Mouse (Mus musculus): Measurements from ENCODE around the gene Fam71e1. TPM values are rescaled to one million over a fixed set of nuclear protein-coding genes. Genes with fewer than 3 reads are reported as not detected.

Gene Fam71e1
- polyA plus RNA-seq, 1 experiment from 2014 or later = 4.4 TPM

GRCm38 (mm10) chr7:44466006-44466887 lies 30.1 kb upstream of the Fam71e1 start:
- Histone ChIP-seq H3K36me3 (ENCODE audit: control insufficient read depth, insufficient read depth) (no peaks in the 10 kb centered on the region; the same call in 1 of the 2 replicates), H3K4me1 (replicated peaks; ENCODE audit: control insufficient read depth, insufficient read depth, low read length) (peaks cover 9% of the 10 kb centered on the region; the same call in 1 of the 2 replicates), H3K4me3 (ENCODE audit: low read depth, low read length) (no peak overlapping the region), H3K27me3 (replicated peaks; ENCODE audit: control insufficient read depth, insufficient read depth, low read length) (peaks cover 35% of the 10 kb centered on the region), H3K27ac (ENCODE audit: low read depth, low read length) (no peak overlapping the region), H3K4me2 (replicated peaks; ENCODE audit: low read depth) (no peak overlapping the region), H3K9ac (ENCODE audit: low read depth, low read length) (no peak overlapping the region), H3K9me3 (ENCODE audit: control insufficient read depth) (no peaks in the 10 kb centered on the region)
- no peak for TF ChIP-seq CTCF (IDR thresholded peaks at IDR 0.05; ENCODE audit: low read depth)
- 83% methylated on average over 10 of the region's 10 CpGs for WGBS
- no peak for ATAC-seq

DNA sequence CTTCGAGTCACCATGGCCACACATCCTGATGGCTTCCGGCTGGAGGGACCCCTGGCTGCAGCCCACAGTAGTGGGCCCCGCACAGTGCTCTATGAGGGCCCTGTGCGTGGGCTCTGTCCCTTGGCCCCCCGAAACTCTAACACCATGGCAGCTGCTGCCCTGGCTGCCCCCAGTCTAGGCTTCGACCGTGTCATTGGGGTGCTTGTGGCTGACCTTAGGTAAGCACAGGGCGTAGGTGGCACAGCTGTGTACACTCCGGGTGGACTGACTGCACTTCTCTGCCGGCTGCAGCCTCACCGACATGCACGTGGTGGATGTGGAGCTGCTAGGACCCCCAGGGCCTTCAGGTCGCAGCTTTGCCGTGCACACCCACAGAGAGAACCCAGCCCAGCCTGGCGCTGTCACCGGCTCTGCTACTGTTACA lies 29.5 kb upstream of the Fam71e1 start:
- 84% methylated on average over 16 of the region's 16 CpGs for WGBS
- no peak overlapping the region for H3K27ac ChIP-seq (ENCODE audit: low read depth, low read length)
- H3K27me3 ChIP-seq (replicated peaks; ENCODE audit: control insufficient read depth, insufficient read depth, low read length) = peaks cover 28% of the 10 kb centered on the region
- H3K9me3 ChIP-seq (ENCODE audit: control insufficient read depth) = no peaks in the 10 kb centered on the region
- no peak for TF ChIP-seq CTCF (IDR thresholded peaks at IDR 0.05; ENCODE audit: low read depth)
- ATAC-seq = no peak
- no peak overlapping the region for H3K4me2 ChIP-seq (replicated peaks; ENCODE audit: low read depth)
- no peak overlapping the region for H3K4me3 ChIP-seq (ENCODE audit: low read depth, low read length)
- peaks cover 9% of the 10 kb centered on the region; the same call in 1 of the 2 replicates for H3K4me1 ChIP-seq (replicated peaks; ENCODE audit: control insufficient read depth, insufficient read depth, low read length)
- H3K36me3 ChIP-seq (ENCODE audit: control insufficient read depth, insufficient read depth) = no peaks in the 10 kb centered on the region; the same call in 1 of the 2 replicates
- H3K9ac ChIP-seq (ENCODE audit: low read depth, low read length) = no peak overlapping the region

GRCm38 (mm10) chr7:44467811-44468411 lies 28.5 kb upstream of the Fam71e1 start, which contains the start of gene Josd2:
Gene Josd2 (plus strand): TSS chr7:44467980.
- no peaks in the 10 kb centered on the region; the same call in 1 of the 2 replicates for H3K36me3 ChIP-seq (ENCODE audit: control insufficient read depth, insufficient read depth)
- TF ChIP-seq CTCF (IDR thresholded peaks at IDR 0.05; ENCODE audit: low read depth) = 0 out of 2 replicates have a peak, but pooled peaks have one; percentile 1
- ATAC-seq = peak; percentile 98
- H3K27ac ChIP-seq (ENCODE audit: low read depth, low read length) = no peak within 1 kb of the TSS
- peak within 1 kb of the TSS; percentile 63 for H3K4me3 ChIP-seq (ENCODE audit: low read depth, low read length)
- H3K4me1 ChIP-seq (replicated peaks; ENCODE audit: control insufficient read depth, insufficient read depth, low read length) = peaks cover 9% of the 10 kb centered on the region; the same call in 1 of the 2 replicates
- peak within 1 kb of the TSS; percentile 75 for H3K4me2 ChIP-seq (replicated peaks; ENCODE audit: low read depth)
- H3K27me3 ChIP-seq (replicated peaks; ENCODE audit: control insufficient read depth, insufficient read depth, low read length) = peaks cover 18% of the 10 kb centered on the region
- H3K9me3 ChIP-seq (ENCODE audit: control insufficient read depth) = no peaks in the 10 kb centered on the region
- under 1% methylated on average over 42 of the region's 42 CpGs for WGBS
- H3K9ac ChIP-seq (ENCODE audit: low read depth, low read length) = peak within 1 kb of the TSS; percentile 60

DNA sequence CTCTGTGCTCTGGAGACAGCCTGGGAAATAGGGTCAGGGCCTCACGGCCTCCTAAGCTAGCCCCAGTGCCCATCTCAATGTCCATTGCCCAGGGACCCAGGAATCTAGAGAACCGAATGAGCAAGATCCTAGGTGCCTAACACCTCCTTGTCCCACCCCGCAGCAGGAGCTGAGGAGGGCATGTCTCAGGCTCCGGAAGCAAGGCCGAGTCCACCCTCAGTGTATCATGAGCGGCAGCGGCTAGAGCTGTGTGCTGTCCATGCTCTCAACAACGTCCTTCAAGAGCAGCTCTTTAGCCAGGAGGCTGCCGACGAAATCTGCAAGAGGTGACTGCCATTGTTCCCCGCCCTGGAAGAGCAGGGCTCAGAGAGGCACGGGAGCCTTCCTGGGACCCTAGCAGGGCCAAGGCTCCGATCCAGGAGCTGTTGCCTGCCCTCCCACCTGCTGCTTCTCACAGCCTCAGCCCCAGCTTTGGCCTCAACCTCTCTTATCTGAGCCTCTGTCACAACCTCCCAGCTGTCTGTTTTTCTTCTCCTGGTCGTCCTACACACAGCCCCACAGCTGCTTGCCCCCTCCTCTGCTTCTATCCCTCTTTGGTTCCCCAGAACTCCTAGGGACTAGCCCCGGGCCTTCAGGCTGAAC lies 27.6 kb upstream of the Fam71e1 start:
- Histone ChIP-seq H3K4me1 (replicated peaks; ENCODE audit: control insufficient read depth, insufficient read depth, low read length) (peaks cover 12% of the 10 kb centered on the region; the same call in 1 of the 2 replicates), H3K4me2 (replicated peaks; ENCODE audit: low read depth) (peak overlapping the region; percentile 75), H3K27ac (ENCODE audit: low read depth, low read length) (no peak overlapping the region), H3K36me3 (ENCODE audit: control insufficient read depth, insufficient read depth) (no peaks in the 10 kb centered on the region; the same call in 1 of the 2 replicates), H3K9ac (ENCODE audit: low read depth, low read length) (peak overlapping the region; percentile 60), H3K9me3 (ENCODE audit: control insufficient read depth) (no peaks in the 10 kb centered on the region), H3K4me3 (ENCODE audit: low read depth, low read length) (peak overlapping the region; percentile 63), H3K27me3 (replicated peaks; ENCODE audit: control insufficient read depth, insufficient read depth, low read length) (peaks cover 10% of the 10 kb centered on the region)
- no peak for TF ChIP-seq CTCF (IDR thresholded peaks at IDR 0.05; ENCODE audit: low read depth)
- ATAC-seq = no peak
- 61% methylated on average over 15 of the region's 15 CpGs for WGBS

- ATAC-seq = no peak
- no peak overlapping the region for H3K9ac ChIP-seq (ENCODE audit: low read depth, low read length)
- 92% methylated on average over 16 of the region's 16 CpGs for WGBS
- no peaks in the 10 kb centered on the region; the same call in 1 of the 2 replicates for H3K36me3 ChIP-seq (ENCODE audit: control insufficient read depth, insufficient read depth)
- peaks cover 12% of the 10 kb centered on the region; the same call in 1 of the 2 replicates for H3K4me1 ChIP-seq (replicated peaks; ENCODE audit: control insufficient read depth, insufficient read depth, low read length)
- H3K27me3 ChIP-seq (replicated peaks; ENCODE audit: control insufficient read depth, insufficient read depth, low read length) = no peaks in the 10 kb centered on the region
- H3K9me3 ChIP-seq (ENCODE audit: control insufficient read depth) = no peaks in the 10 kb centered on the region
- H3K4me2 ChIP-seq (replicated peaks; ENCODE audit: low read depth) = no peak overlapping the region
- no peak overlapping the region for H3K4me3 ChIP-seq (ENCODE audit: low read depth, low read length)
- TF ChIP-seq CTCF (IDR thresholded peaks at IDR 0.05; ENCODE audit: low read depth) = no peak
- H3K27ac ChIP-seq (ENCODE audit: low read depth, low read length) = no peak overlapping the region
Measured at GRCm38 (mm10) chr7:44469677-44470675, 26.4 kb upstream of the Fam71e1 start.

Data from intestine, postnatal 0 days (tissue).